Mouse (Mus musculus) embryo, embryonic 11.5 days (tissue): ENCODE results near the gene Zkscan17.
"Not testable (repeated sequence)": the region's sequence is repeated elsewhere in the genome, so short reads cannot be mapped to it uniquely, and the experiment has no call there.

Source experiments
- DNase-seq: peaks from one replicate; pipeline ENCODE4 v3.0.0-alpha.2; 2012; ENCODE audit warnings: low read depth, low spot score

The Zkscan17 gene

GRCm38 (mm10) chr11:59526472-59527080, at the start of gene Zkscan17:
Gene Zkscan17 (minus strand): TSS chr11:59526751.
- no peak for DNase-seq

- not testable (repeated sequence) for DNase-seq
These were observed 49.6 kb upstream of the Zkscan17 start, which contains the start of gene Olfr222 for GRCm38 (mm10) chr11:59576135-59576534. Gene Olfr222 (minus strand): TSS chr11:59576235.

- no peak for DNase-seq
These were observed 49.2 kb upstream of the Zkscan17 start for GRCm38 (mm10) chr11:59575726-59576125.

GRCm38 (mm10) chr11:59569306-59569705, 42.8 kb upstream of the Zkscan17 start:
- DNase-seq, result no peak

- no peak for DNase-seq
These were observed 36.3 kb upstream of the Zkscan17 start for GRCm38 (mm10) chr11:59562837-59563236.

- no peak for DNase-seq
These were observed 35.8 kb upstream of the Zkscan17 start for GRCm38 (mm10) chr11:59562336-59562735.

GRCm38 (mm10) chr11:59560906-59561305, 34.4 kb upstream of the Zkscan17 start:
- DNase-seq, result no peak

- no peak for DNase-seq
These were observed 28.0 kb upstream of the Zkscan17 start for GRCm38 (mm10) chr11:59554535-59554934.

- no peak for DNase-seq
These were observed 27.6 kb upstream of the Zkscan17 start for GRCm38 (mm10) chr11:59554127-59554526.

- DNase-seq, result no peak
These were observed 17.5 kb upstream of the Zkscan17 start for GRCm38 (mm10) chr11:59544005-59544404.

- no peak for DNase-seq
These were observed 16.8 kb upstream of the Zkscan17 start for GRCm38 (mm10) chr11:59543376-59543775.

- no peak for DNase-seq
These were observed 15.9 kb upstream of the Zkscan17 start for GRCm38 (mm10) chr11:59542442-59542841.

GRCm38 (mm10) chr11:59541324-59541723, 14.8 kb upstream of the Zkscan17 start, which contains the start of gene Nlrp3:
Gene Nlrp3 (plus strand): TSS chr11:59541568.
- DNase-seq, result no peak

GRCm38 (mm10) chr11:59540123-59540522, 13.6 kb upstream of the Zkscan17 start:
- DNase-seq, result no peak

- DNase-seq, result no peak
These were observed 11.8 kb upstream of the Zkscan17 start for GRCm38 (mm10) chr11:59538387-59538786.

GRCm38 (mm10) chr11:59537218-59538130, 10.9 kb upstream of the Zkscan17 start:
- no peak for DNase-seq

- DNase-seq, result no peak
These were observed 5.0 kb upstream of the Zkscan17 start for GRCm38 (mm10) chr11:59531562-59531961.

- no peak for DNase-seq
These were observed 4.5 kb upstream of the Zkscan17 start for GRCm38 (mm10) chr11:59530870-59531535.

GRCm38 (mm10) chr11:59530221-59530620, 3.7 kb upstream of the Zkscan17 start:
- DNase-seq, result no peak

- peak; percentile 69 for DNase-seq
These were observed 1.3 kb downstream of the Zkscan17 start for GRCm38 (mm10) chr11:59525237-59525636.

GRCm38 (mm10) chr11:59524150-59524549, 2.4 kb downstream of the Zkscan17 start:
- DNase-seq, result no peak
